Mouse (Mus musculus) cerebellum, adult 11-12 months (tissue): ENCODE data around the gene Oma1.

ENCODE experiments used
- DNase-seq: peaks from one replicate; pipeline ENCODE4 v3.0.0; 2022

Oma1 gene

DNA sequence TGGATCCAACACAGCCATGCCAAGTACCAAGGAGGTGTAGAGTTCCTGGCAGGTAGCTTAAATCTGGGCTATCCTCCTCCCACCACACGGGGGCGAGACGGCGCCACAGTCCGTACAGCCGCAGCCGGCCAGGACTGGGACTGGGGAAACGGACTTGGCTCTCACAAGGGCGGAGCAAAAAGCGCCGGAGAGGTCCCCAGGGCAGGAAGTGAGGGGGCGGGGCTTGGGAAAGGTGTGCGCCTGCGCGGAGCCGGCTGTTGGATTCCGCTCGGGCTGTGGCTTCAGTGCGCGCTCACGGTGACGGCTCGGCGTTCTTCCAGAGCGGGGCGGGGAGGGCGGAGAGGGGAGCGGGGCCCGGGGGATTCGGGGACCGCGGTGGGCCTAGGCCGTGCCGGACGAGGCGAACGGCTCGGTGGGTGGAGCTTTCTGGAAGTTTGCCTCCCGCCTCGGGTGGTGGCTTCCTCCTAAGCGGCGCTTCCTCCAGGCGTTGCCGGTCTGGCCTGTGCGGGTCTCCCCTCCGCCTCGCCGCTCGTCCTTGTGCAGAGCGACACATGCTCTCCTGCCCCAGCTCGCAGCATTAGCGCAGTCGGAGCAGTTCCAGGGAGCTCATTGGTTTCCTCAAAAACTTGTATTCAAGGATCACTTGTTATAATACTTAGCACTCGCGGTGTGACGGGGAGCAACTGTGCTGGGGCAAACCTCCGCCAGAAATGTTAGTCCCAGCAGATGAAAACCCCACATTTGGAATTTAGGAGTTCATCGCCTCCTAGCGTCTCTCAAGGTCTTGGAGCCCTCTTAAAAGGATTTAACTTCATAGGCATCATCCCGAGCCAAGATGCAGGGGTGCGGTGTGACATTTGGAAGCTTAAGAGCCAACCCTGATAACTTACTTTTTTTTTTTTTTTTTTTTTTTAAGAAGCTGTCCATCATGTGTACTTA, at the start of gene Oma1:
Gene Oma1, plus strand, starts transcription at position 226 of the 939 bp plus-strand sequence.
- peak; percentile 99 for DNase-seq

GRCm38 (mm10) chr4:103263812-103264396, 49.7 kb upstream of the Oma1 start:
- no peak for DNase-seq

GRCm38 (mm10) chr4:103265166-103265565, 48.4 kb upstream of the Oma1 start:
- no peak for DNase-seq

DNA sequence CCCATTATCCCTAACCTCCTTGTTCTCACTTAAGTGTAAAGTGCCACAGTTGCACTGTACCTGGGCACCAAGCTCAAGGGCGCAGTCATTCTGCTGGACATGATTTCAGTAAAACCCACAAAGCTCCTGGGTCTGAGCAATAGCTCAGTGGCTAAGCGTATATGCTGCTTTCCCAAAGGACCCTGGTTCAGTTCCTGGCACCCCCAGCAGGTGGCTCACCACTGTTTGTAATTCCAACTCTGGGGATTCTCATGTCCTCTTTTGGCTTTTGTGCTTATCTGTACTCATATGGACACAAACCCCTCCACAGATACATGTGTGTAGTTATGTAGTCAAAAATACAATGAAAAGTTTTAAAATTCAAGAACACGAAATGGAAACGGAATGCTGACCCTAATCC, 44.3 kb upstream of the Oma1 start:
- no peak for DNase-seq

GRCm38 (mm10) chr4:103273021-103273420, 40.6 kb upstream of the Oma1 start:
- DNase-seq: no peak

- DNase-seq: no peak
Observed at GRCm38 (mm10) chr4:103288342-103288741, 25.3 kb upstream of the Oma1 start.

DNA sequence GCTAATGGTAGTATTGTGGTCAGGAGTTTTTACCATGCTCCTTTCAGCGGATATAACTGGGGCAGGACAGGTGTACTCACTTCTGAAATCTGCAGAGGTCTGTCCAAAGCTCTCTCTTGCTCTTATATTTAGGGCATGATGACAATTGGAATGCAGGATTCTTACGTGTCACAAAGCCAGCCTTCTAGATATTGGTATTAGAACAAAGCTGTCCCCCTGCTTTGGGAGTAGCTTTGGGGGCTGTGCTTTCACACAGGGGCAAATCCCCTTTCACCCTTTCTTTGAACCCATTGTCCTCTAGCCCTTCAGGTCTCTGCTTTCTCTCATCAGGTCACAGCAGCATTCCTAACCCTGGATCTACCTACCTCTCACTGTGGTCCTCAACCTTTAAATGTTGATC, 22.8 kb upstream of the Oma1 start, which contains the start of gene 4921539E11Rik:
Gene 4921539E11Rik, minus strand, starts transcription at position 101 of the 400 bp plus-strand sequence.
- DNase-seq: no peak

DNA sequence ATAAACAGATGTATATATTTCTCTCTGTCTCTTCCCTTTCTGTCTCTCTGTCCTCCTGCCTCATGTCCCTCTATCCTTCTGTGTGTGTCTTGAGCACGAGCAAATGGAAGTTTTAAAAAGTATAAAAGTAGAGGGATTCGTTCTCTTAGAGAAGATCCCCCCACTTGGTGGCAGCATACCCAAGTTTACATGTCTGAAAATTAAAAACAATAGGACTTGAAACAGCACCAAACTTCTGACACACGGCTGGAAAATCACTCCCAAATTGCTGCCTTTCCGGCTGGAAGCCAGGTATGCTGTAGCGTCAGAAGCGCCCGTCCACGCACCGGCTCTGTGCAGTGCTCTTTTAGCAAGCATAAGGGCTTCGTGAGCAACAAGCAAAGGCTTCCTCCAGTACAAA, 14.3 kb upstream of the Oma1 start:
- no peak for DNase-seq

GRCm38 (mm10) chr4:103303851-103304250, 9.8 kb upstream of the Oma1 start:
- peak; percentile 73 for DNase-seq

- no peak for DNase-seq
Observed at GRCm38 (mm10) chr4:103314526-103314910, 906 bp downstream of the Oma1 start.

- no peak for DNase-seq
Observed at GRCm38 (mm10) chr4:103315861-103316260, 2.2 kb downstream of the Oma1 start.

DNA sequence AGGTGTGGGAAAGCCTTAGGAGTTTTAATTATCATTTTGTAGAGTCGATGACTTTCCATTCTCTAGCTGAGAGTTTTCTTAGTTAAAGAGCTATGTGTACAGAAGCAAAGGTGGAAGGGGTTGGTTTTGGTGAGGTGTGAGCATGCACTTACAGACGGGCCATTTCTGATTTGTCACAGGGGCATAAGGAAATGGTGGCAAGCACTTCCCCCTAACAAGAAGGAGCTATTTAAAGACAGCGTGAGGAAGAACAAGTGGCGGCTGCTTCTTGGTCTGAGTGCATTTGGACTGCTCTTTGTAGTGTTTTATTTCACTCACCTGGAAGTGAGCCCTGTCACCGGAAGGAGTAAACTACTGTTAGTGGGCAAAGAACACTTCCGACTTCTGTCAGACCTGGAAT, 7.8 kb downstream of the Oma1 start:
- DNase-seq: no peak

DNA sequence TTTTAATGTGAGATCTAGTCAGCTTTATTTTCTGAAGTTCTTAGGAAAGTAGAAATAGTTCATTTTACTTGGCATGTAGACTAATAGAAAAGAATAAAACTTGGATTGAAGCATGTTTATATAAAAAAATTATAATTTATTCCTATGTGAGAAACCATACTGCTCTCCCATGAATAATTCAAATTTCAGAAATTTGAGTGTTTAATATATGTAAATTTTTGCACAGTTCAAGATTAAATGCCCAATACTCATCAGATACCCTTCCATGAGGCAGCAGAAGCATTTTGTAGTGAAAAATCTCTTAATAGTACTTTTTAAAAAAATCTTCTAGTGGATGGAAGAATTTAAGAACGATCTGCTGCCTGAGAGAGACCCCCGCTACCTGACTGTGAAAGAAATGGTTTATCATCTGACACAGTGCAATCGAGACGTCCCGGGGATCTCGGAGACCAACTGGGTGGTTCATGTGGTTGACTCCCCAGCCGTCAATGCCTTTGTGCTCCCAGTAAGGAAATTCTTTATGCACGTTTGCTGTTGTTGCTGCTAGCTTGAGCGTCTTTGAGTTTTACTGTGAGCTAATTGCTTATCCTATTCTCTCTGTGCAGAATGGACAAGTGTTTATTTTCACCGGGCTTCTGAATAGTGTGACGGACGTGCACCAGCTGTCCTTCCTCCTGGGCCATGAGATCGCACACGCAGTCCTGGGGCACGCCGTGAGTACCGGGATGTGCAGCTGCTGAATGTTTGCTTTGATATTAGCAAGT, 11.3 kb downstream of the Oma1 start:
- DNase-seq: no peak

DNA sequence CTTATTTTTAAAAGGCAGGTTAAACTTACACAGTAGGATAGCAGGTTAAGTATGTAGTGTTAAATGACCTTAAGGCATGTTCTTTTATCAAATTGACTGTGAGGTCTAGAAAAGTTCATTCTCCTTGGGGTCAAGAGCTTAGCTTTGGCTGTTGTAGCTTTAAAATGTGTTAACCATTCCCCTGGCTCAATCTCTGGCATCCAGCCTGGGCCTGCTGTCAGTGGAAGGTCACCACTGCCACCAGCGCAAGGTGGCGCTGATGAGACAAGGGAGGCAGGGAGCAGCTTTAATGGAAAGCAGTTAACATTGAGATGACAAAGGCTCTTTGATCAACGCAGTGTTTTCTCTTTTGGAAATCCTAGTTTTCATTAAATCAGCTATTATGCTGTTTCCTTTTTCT, 13.4 kb downstream of the Oma1 start:
- DNase-seq: no peak

- DNase-seq: no peak
Observed at GRCm38 (mm10) chr4:103329348-103329747, 15.7 kb downstream of the Oma1 start.

DNA sequence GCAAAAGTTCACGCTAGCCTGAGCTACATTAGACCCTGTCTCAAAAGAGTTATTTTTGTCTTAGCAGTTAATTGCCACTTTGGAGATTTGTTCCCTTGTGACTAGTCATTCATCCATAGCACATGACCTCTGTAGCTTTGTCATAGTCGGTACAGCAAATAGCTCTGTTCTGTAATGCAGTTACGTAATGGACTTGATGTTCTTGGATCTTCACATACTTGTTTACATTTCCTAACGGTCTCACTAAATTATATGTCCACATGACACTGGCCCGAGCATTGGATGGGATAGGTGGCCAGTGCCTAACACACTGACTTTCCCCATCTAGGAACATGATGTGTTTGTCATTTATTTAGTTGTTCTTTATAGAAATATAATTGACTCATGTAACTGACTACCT, 21.5 kb downstream of the Oma1 start:
- no peak for DNase-seq

- DNase-seq: no peak
Observed at GRCm38 (mm10) chr4:103340726-103341125, 27.1 kb downstream of the Oma1 start.

DNA sequence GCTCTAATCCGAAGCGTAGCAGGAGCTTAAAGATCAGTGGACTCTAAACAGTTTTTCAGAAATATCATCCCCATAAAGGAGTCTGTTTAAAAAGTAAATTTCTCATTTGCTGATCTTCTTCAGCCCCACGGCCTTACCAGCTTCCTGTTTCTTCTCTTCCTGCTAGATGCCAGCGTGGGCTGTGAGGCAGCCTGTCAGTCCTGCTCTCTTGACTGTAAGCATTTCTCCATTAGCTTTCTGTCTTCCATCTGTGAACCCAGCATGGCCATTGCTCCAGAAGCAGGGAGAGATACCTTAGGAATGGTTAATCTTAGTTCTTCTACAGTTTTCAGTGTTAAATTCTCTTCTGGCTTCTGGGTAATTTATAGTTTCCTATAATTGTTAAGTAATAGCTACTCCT, 28.0 kb downstream of the Oma1 start:
- DNase-seq: no peak

DNA sequence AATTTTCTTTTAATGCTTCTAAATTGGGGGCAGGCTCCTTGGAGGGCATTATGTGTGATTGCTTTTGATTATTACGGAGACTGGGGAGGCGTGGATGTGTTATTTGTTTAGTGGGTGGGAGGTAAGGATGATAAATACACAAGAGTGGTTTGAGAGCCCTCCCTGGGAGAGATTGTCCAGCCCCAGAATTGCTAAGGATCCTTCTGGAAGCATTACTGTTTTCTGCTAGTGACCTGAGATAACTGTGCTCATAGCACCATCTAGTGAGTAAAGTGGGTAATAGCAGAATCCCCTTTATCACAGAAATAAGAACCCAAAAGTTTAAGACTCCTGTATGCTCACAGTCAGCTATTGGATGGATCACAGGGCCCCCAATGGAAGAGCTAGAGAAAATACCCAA, 32.4 kb downstream of the Oma1 start:
- no peak for DNase-seq

GRCm38 (mm10) chr4:103346849-103347248, 33.2 kb downstream of the Oma1 start:
- DNase-seq: no peak

DNA sequence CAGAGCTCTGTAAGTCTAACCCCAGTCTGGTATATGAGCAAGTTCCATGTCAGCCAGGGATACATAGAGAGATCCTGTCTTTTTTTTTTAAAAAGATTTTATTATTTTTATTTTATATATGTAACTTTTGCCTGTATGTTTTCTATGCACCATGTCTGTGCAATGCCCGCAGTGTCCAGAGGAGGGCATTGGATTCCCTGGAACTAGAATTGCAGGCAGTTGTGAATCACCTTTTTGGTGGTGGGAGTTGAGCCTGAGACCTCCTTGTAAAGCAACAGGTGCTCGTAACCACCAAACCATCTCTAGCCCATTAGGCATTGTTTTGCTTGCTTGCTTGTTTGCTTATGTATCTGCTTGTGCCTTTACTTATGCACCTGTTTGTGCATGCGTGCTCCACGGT, 35.6 kb downstream of the Oma1 start:
- no peak for DNase-seq

GRCm38 (mm10) chr4:103352926-103353325, 39.3 kb downstream of the Oma1 start:
- DNase-seq: no peak

- no peak for DNase-seq
Observed at GRCm38 (mm10) chr4:103357457-103357856, 43.8 kb downstream of the Oma1 start.
